Mouse (Mus musculus): ENCODE results near the gene Ugt1a6b. TPM values are rescaled to one million over a fixed set of nuclear protein-coding genes. Genes with fewer than 3 reads are reported as not detected.
"Not testable (repeated sequence)": the region's sequence is repeated elsewhere in the genome, so short reads cannot be mapped to it uniquely, and the experiment has no call there.

Gene Ugt1a6b
- 3.4 and 4.0 TPM in 2 replicates for polyA plus RNA-seq (2015; fragmentation: Nextera tagmentation; extraction: Ambion mirVana)

GRCm38 (mm10) chr1:88103019-88103418 lies at the start of gene Ugt1a6b:
Gene Ugt1a6b, plus strand, starts transcription at chr1:88103252.
- H3K4me3 ChIP-seq (ENCODE audit: low read length); H3K4me2 ChIP-seq (ENCODE audit: low read length); H3K36me3 ChIP-seq (ENCODE audit: control insufficient read depth, insufficient read depth, low read length); H3K9ac ChIP-seq (ENCODE audit: low read depth, low read length); ATAC-seq; H3K9me3 ChIP-seq (ENCODE audit: control insufficient read depth, low read length); H3K27ac ChIP-seq (ENCODE audit: low read depth, low read length); H3K27me3 ChIP-seq (replicated peaks; ENCODE audit: control insufficient read depth, insufficient read depth, low read length); H3K4me1 ChIP-seq (ENCODE audit: control insufficient read depth, insufficient read depth, low read depth, low read length): not testable (repeated sequence)
- 71% methylated on average over 1 of the region's 3 CpGs for WGBS

DNA sequence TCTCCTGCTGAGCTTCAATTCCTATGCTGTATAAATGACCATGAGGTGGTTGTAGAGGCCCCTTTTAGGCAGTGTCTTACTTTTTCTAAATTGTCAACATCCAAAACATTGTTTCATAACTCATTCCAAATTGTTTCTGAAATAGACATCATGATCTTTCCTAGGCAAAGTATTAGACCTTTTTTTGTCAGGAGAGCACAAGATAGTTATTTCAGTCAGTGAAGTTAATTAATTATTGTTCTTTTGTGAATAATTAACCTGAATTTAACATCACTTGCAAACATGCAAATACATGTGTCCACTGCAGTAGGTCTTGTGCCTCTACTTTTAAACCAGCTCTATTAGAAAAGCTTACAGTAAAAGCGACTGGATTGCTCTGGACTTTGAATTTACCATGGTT lies 48.0 kb upstream of the Ugt1a6b start, which contains the start of gene Ugt1a10:
Gene Ugt1a10, plus strand, starts transcription at position 301 of the 400 bp plus-strand sequence.
- H3K9me3 ChIP-seq (ENCODE audit: control insufficient read depth, low read length), result no peaks in the 10 kb centered on the region
- no peaks in the 10 kb centered on the region for H3K36me3 ChIP-seq (ENCODE audit: control insufficient read depth, insufficient read depth, low read length)
- H3K4me2 ChIP-seq (ENCODE audit: low read length), result no peak within 1 kb of the TSS
- no peak within 1 kb of the TSS for H3K4me3 ChIP-seq (ENCODE audit: low read length)
- no peak for ATAC-seq
- H3K27ac ChIP-seq (ENCODE audit: low read depth, low read length), result no peak within 1 kb of the TSS
- no peaks in the 10 kb centered on the region for H3K27me3 ChIP-seq (replicated peaks; ENCODE audit: control insufficient read depth, insufficient read depth, low read length)
- no peaks in the 10 kb centered on the region for H3K4me1 ChIP-seq (ENCODE audit: control insufficient read depth, insufficient read depth, low read depth, low read length)
- no peak within 1 kb of the TSS for H3K9ac ChIP-seq (ENCODE audit: low read depth, low read length)
- WGBS, result 85% methylated on average over 1 of the region's 1 CpGs

- not testable (repeated sequence) for H3K4me3 ChIP-seq (ENCODE audit: low read length); H3K4me2 ChIP-seq (ENCODE audit: low read length); H3K9me3 ChIP-seq (ENCODE audit: control insufficient read depth, low read length); ATAC-seq; H3K9ac ChIP-seq (ENCODE audit: low read depth, low read length); H3K36me3 ChIP-seq (ENCODE audit: control insufficient read depth, insufficient read depth, low read length); H3K27ac ChIP-seq (ENCODE audit: low read depth, low read length); H3K27me3 ChIP-seq (replicated peaks; ENCODE audit: control insufficient read depth, insufficient read depth, low read length); H3K4me1 ChIP-seq (ENCODE audit: control insufficient read depth, insufficient read depth, low read depth, low read length)
- 50% methylated on average over 1 of the region's 2 CpGs for WGBS
These were observed 36.5 kb upstream of the Ugt1a6b start for GRCm38 (mm10) chr1:88066472-88067102.

DNA sequence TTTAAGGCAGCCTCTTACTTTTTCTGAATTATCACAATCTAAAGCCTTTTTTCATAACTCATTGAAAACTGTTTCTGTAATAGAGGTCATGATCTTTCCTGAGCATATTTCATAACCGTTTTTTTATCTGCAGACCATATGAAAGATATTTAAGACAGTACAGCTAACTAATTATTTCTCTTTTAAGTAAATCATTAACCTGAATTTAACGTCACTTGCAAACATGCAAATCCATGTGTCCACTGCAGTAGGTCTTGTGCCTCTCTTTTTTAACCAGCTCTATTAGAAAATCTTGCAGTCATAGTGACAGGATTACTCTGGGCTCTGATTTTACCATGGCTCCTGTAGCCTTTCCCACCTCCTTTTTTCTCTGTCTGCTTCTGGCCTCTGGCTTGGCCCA lies 32.6 kb upstream of the Ugt1a6b start, which contains the start of gene Ugt1a9:
Gene Ugt1a9, plus strand, starts transcription at position 306 of the 400 bp plus-strand sequence.
- WGBS, result 84% methylated on average over 2 of the region's 2 CpGs
- Histone ChIP-seq H3K9me3 (ENCODE audit: control insufficient read depth, low read length) (no peaks in the 10 kb centered on the region), H3K27me3 (replicated peaks; ENCODE audit: control insufficient read depth, insufficient read depth, low read length) (no peaks in the 10 kb centered on the region), H3K4me3 (ENCODE audit: low read length) (no peak within 1 kb of the TSS), H3K27ac (ENCODE audit: low read depth, low read length) (no peak within 1 kb of the TSS), H3K36me3 (ENCODE audit: control insufficient read depth, insufficient read depth, low read length) (no peaks in the 10 kb centered on the region), H3K4me1 (ENCODE audit: control insufficient read depth, insufficient read depth, low read depth, low read length) (no peaks in the 10 kb centered on the region), H3K9ac (ENCODE audit: low read depth, low read length) (no peak within 1 kb of the TSS), H3K4me2 (ENCODE audit: low read length) (no peak within 1 kb of the TSS)
- ATAC-seq, result no peak

DNA sequence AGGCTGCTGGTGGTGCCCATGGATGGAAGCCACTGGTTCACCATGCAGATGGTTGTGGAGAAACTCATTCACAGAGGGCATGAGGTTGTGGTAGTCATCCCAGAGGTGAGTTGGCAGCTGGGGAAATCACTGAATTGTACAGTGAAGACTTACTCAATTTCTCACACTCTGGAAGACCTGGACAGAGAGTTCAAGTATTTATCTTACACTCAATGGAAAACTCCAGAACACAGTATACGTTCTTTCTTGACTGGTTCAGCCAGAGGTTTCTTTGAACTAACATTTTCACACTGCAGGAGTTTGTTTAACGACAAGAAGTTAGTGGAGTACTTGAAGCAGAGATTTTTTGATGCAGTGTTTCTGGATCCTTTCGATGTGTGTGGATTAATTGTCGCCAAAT lies 32.1 kb upstream of the Ugt1a6b start:
- Histone ChIP-seq H3K27ac (ENCODE audit: low read depth, low read length) (no peak overlapping the region), H3K27me3 (replicated peaks; ENCODE audit: control insufficient read depth, insufficient read depth, low read length) (no peaks in the 10 kb centered on the region), H3K9me3 (ENCODE audit: control insufficient read depth, low read length) (no peaks in the 10 kb centered on the region), H3K4me3 (ENCODE audit: low read length) (no peak overlapping the region), H3K4me1 (ENCODE audit: control insufficient read depth, insufficient read depth, low read depth, low read length) (no peaks in the 10 kb centered on the region), H3K36me3 (ENCODE audit: control insufficient read depth, insufficient read depth, low read length) (no peaks in the 10 kb centered on the region), H3K4me2 (ENCODE audit: low read length) (no peak overlapping the region), H3K9ac (ENCODE audit: low read depth, low read length) (no peak overlapping the region)
- ATAC-seq, result no peak
- 85% methylated on average over 4 of the region's 4 CpGs for WGBS

DNA sequence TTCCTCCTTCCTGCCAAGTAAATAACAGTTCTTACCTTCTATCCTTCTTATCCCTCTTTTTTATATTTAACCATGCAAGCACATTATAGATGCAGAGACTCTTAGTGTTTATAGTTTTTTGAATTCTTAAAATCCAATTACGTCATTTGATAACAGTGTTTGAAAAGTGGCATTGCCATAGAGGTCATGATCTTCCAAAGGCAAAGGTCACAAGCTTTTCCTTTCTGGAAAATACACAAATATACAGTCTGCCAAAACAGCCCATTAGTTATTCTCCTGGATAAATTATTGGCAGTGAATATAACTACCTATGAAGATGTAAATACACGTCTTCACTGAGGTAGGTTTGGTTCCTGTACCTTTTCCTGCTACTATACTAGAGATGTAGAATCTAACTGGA lies 28.6 kb upstream of the Ugt1a6b start:
- 93% methylated on average over 2 of the region's 2 CpGs for WGBS
- no peak overlapping the region for H3K4me3 ChIP-seq (ENCODE audit: low read length)

GRCm38 (mm10) chr1:88077128-88077527 lies 25.9 kb upstream of the Ugt1a6b start:
- Histone ChIP-seq H3K4me1 (ENCODE audit: control insufficient read depth, insufficient read depth, low read depth, low read length) (no peaks in the 10 kb centered on the region), H3K4me3 (ENCODE audit: low read length) (no peak overlapping the region), H3K36me3 (ENCODE audit: control insufficient read depth, insufficient read depth, low read length) (no peaks in the 10 kb centered on the region), H3K27me3 (replicated peaks; ENCODE audit: control insufficient read depth, insufficient read depth, low read length) (no peaks in the 10 kb centered on the region), H3K4me2 (ENCODE audit: low read length) (no peak overlapping the region), H3K27ac (ENCODE audit: low read depth, low read length) (no peak overlapping the region), H3K9ac (ENCODE audit: low read depth, low read length) (no peak overlapping the region), H3K9me3 (ENCODE audit: control insufficient read depth, low read length) (no peaks in the 10 kb centered on the region)
- no peak for ATAC-seq
- 83% methylated on average over 1 of the region's 1 CpGs for WGBS

More for the DNA sequence above, 28.6 kb upstream of the Ugt1a6b start:
- Histone ChIP-seq H3K36me3 (ENCODE audit: control insufficient read depth, insufficient read depth, low read length) (no peaks in the 10 kb centered on the region), H3K27me3 (replicated peaks; ENCODE audit: control insufficient read depth, insufficient read depth, low read length) (no peaks in the 10 kb centered on the region), H3K4me2 (ENCODE audit: low read length) (no peak overlapping the region), H3K27ac (ENCODE audit: low read depth, low read length) (no peak overlapping the region), H3K9me3 (ENCODE audit: control insufficient read depth, low read length) (no peaks in the 10 kb centered on the region), H3K4me1 (ENCODE audit: control insufficient read depth, insufficient read depth, low read depth, low read length) (no peaks in the 10 kb centered on the region), H3K9ac (ENCODE audit: low read depth, low read length) (no peak overlapping the region)
- ATAC-seq, result no peak

GRCm38 (mm10) chr1:88081670-88082069 lies 21.4 kb upstream of the Ugt1a6b start:
- no peaks in the 10 kb centered on the region for H3K4me1 ChIP-seq (ENCODE audit: control insufficient read depth, insufficient read depth, low read depth, low read length)
- ATAC-seq, result no peak
- no peak overlapping the region for H3K9ac ChIP-seq (ENCODE audit: low read depth, low read length)
- H3K36me3 ChIP-seq (ENCODE audit: control insufficient read depth, insufficient read depth, low read length), result no peaks in the 10 kb centered on the region
- WGBS, result 100% methylated on average over 1 of the region's 1 CpGs
- no peak overlapping the region for H3K4me2 ChIP-seq (ENCODE audit: low read length)
- H3K9me3 ChIP-seq (ENCODE audit: control insufficient read depth, low read length), result no peaks in the 10 kb centered on the region
- H3K27ac ChIP-seq (ENCODE audit: low read depth, low read length), result no peak overlapping the region
- H3K4me3 ChIP-seq (ENCODE audit: low read length), result no peak overlapping the region
- H3K27me3 ChIP-seq (replicated peaks; ENCODE audit: control insufficient read depth, insufficient read depth, low read length), result no peaks in the 10 kb centered on the region

DNA sequence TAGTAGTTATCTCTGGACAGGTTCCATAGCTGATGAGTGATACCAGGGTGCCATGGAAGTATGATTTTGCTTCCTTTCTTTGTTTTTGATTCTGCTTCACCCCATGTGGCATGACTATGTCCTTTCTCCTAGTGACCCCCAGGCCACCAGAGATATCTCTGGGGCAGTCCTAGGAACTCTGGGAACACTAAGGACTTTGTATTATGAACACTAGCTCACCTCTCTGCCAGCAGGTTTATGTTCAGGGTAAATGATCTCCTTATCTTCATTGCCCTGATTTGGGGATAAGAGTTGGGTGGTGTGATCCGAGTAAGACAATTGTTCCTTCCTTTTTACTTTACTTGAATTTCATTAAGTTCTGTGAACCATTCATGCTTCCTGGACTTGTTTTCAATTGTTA lies 16.9 kb upstream of the Ugt1a6b start:
- no peak for ATAC-seq
- no peak overlapping the region for H3K4me3 ChIP-seq (ENCODE audit: low read length)
- H3K4me1 ChIP-seq (ENCODE audit: control insufficient read depth, insufficient read depth, low read depth, low read length), result no peaks in the 10 kb centered on the region
- H3K9me3 ChIP-seq (ENCODE audit: control insufficient read depth, low read length), result no peaks in the 10 kb centered on the region
- no peak overlapping the region for H3K27ac ChIP-seq (ENCODE audit: low read depth, low read length)
- 88% methylated on average over 1 of the region's 1 CpGs for WGBS
- no peak overlapping the region for H3K9ac ChIP-seq (ENCODE audit: low read depth, low read length)
- H3K36me3 ChIP-seq (ENCODE audit: control insufficient read depth, insufficient read depth, low read length), result no peaks in the 10 kb centered on the region
- H3K27me3 ChIP-seq (replicated peaks; ENCODE audit: control insufficient read depth, insufficient read depth, low read length), result no peaks in the 10 kb centered on the region
- no peak overlapping the region for H3K4me2 ChIP-seq (ENCODE audit: low read length)

All from hindbrain, embryonic 16.5 days (tissue).